Mouse (Mus musculus) cerebellum, postnatal 4 days (tissue): ENCODE data around the gene Nod1.
"Not testable (repeated sequence)": the region's sequence is repeated elsewhere in the genome, so short reads cannot be mapped to it uniquely, and the experiment has no call there.

ENCODE experiments used
- DNase-seq, 2 experiments: peaks; one replicate each; pipeline ENCODE4 v3.0.0; 2022; ENCODE audit warnings: low spot score in 2 of 2, mixed read lengths in 1 of 2

Gene Nod1

DNA sequence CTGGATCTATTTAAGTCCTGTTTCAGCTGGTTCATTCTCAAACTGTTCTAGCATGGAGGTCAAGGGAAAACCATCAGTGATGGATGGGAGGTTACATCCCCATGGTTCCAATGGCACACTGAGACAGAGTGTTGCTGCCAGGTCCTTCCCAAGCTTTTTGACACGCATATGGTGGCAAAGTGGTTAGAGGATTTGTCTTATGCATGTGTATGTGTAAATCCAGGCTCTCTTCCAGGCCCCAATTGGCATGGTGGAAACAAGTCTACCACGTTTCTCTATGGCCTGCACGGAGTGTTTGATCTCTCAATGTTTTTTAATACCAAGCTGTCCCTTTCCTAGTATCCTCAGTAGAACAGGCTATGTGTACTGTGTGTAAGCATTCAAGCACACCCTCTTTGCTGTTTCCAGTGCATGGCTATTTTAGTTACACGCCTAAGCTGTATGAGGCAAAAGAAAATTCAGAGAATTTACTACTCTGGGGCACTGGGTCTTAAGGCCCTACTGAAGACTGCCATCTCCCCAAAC, 11.2 kb upstream of the Nod1 start:
- DNase-seq, result no peak

DNA sequence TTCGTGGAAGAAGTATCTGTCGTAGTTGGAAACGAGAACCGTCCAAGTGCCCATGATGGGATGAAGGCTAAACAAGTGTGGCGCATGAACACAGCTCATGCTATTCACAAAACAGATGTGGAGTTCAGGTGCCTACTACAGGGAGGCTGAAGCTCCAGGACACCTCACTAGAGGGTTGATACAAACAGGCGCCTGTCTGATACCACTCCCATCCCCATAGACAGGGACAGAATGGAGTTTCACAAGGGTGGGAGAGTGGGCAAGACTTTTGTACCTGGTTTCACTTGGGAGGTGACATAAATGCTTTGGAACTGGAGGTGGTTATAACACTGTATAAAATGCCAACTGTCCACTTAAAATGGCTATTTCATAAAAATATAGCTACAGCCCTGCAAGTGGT, 7.0 kb upstream of the Nod1 start:
- DNase-seq, result no peak

DNA sequence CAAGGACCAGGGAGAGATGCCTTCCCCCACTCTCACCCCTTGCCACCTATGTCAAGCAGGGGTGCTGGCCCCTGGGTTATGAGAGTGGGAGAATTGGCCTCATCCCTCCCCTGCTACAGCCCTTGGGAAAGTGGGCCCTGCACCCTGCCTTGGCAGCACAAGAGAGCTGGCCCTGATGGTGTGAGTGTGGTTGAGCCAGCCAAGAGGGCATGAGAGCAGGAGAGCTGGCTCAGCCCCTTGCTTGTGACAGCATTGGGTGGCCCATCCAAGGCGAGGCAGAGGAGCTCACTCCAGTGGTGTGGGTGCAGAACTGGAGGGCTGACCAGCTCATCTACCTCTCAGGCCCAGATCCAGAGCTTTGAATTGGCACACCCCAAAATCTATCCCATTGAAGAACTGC, 3.2 kb upstream of the Nod1 start:
- no peak for DNase-seq

DNA sequence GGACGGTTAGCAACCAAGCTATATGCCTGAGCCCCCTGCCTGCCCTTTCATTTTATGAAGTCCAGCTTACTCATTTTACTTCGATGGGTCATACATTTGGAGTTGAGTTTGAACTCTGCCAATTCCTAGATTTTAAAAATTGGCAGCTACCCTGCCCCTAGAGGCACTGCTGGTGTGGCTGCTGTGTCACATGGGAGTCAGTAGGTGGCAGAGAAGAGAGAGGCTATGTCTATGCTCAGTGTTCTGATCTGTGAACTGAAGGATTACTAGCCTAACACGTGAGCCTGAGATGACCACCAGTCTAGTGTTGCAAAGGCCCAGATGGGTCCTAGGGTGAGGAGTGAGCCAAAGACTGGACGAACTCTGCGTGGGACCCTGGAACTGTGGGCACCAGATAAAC, 2.1 kb upstream of the Nod1 start:
- DNase-seq, result no peak

DNA sequence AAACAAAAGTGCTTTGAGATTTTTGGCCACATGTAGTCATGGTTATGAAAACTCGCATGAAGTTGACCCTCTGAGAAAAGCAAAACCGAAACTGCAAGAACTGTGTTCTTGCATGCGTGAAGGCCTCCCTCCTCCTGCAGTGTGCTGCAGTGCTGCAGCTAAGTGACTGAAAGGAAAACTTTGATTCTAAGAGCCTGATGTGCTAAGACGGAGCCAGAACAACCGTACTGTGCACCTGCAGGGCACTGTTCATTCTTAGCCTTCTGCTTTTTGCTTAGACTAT, 458 bp upstream of the Nod1 start:
- DNase-seq, result no peak

DNA sequence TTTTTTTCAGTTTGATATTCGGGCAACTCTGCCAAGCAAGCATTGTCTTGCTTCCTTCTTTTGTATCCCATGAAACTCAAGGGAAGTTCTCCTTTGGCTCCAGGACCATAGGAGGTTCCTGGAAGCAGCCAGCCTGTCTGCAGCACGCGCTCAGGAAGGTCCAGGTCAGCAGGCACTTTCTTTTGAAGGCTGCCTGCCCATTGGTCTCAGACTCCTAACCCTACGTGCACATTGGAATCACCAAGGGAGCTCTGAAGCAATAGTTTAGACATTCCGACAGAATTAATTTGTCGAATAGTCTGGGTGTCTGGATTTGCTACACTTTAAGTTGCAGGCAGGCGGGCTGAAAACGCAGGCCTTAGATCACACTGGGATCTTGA, 691 bp downstream of the Nod1 start:
- no peak for DNase-seq

DNA sequence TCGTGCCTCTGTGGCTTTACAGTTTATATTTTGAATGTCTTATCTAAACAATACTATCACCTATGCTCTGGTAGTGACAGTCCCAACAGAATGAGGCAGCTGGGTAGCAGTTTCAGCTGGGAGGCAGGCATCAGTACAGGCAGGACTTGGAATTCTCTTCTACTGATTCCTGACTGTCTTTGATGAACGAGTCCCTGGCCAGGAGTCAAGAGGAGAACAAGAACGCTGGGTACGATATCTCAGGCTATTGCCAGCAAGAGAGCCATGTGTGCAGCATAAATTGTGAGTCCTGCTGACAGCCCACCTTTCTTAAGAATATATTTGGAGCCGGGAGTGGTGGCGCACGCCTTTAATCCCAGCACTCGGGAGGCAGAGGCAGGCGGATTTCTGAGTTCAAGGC, 1.9 kb downstream of the Nod1 start:
- no peak for DNase-seq

DNA sequence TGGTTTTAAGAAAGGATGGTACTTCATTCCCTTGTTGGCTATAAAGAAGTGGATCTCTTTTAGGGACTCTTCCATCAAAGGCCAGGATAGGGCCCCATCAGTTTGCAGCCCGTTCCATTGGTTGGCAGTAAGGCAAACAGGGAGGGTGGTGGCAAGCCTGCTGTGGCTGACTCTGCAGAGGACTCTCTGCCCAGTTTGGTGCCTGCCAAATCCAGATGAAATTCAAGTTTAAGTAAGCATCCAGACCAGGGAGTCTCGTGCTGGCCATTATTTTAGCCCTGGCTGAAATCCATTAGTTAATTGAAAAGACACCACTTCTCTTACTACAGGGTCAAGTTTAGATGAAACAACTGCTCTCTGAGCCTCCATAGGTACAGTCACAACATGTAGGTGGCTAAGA, 2.6 kb downstream of the Nod1 start:
- no peak for DNase-seq

DNA sequence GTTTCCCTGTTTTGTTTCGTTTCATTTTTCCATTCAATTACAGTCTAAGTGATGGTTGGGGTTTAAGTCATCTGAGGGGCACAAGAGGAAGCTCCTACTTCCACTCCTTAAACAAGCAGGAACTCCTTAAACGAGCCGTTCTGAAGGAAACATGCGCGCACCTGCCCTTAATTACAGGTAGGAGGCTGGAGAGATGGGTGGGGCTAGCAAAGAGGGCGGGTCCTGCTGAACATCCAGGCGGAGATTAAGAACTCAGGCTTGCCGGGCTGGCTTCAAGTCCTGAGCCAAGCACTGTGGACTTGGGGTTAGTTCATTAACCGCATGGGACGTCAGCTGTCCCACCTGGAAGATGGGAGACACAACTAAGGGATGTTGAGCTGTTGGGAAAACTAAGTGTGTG, 4.8 kb downstream of the Nod1 start:
- no peak for DNase-seq

DNA sequence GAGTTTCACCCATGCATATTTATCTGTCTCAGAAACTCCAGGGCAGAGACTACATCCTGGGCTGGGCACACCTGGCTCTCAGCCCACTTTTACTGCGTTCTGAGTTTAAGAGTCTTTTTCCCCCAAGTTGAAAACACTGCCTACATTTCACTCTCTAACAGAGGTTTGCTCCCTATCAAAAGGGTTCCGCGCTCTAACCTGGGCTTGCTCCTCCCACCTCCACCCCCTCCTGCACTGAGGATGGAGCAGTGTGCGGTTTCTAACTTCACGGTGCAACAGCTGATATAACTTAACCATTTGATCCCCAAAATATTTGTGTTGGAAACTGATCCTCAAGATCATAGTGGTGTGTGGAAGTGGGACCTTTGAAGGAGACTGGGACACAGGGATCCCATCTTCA, 7.2 kb downstream of the Nod1 start:
- DNase-seq, result no peak

DNA sequence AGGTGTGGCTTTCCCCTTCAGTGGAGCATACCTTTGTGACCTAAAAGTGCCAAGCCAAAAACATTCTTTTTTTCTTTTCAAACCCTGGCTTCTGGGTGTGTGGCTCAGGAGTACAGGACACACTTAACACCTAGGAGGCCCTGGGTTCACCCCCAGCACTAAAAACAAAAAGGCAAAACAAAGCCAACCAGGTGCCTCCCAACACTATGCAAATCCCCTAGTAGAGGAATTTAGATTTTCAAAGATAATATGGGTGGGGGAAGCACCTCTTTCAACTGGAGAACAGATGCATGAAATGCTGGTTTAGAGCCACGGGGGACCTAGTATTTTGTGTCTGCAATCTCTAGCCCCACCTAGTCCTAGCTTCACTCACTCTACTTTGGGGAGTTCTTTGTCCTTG, 7.7 kb downstream of the Nod1 start:
- DNase-seq, result no peak

DNA sequence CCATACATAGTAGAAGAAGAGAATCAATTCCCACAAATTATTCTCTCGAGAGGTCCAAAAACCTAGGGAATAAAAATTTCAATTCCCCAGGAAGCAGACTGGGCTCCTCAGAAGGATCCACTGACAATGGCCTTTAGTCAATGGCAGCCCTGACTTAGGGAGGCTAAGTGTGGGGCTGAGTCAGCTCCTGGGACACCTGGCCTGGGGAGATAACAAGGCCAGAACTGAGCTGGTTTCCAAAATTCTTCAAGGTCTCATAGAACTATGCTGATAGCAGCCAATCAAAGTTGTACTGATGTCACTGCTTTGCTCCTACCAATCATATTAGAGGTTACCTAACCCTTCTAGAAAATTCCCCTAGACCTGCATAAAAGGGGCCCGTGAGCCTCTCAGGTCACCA, 8.8 kb downstream of the Nod1 start:
- DNase-seq, result no peak

DNA sequence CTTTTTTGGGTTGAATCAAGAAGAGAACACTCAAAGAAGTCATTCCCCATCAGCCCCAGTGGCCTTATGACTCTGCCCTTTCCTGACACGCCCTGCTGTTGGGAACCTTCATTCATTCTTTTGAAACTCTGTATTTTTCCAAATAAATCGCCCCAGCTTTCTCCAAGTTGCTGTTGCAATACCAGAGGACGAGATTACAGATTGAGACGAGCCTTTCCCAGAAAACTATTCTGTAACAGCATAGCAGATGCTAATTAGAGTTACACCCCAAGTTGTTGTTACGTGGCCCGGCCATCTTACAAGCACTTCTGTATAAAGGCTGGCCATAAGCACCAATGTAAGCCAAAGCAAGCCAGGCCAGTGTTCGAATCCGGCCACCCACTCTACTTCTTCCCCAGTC, 14.8 kb downstream of the Nod1 start:
- no peak for DNase-seq

DNA sequence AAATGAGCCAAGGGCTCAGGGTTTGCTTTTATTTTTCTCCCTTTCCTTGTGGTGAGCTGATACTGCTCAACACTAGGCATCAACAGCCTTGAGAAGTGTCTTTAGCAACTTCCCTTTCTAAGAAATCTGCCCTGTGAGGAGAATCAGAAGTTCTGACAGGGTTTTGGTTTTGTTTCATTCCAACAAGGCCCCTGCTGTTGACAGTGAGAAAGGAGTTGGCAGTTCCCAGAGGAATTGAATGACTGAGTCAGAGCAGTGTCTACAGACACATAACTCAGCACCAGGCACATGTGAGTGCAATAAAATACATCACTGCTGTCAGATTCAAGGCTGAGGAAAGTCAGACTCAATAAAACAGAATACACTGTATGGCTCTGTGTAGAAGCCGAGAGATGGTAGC, 16.0 kb downstream of the Nod1 start:
- DNase-seq, result no peak

DNA sequence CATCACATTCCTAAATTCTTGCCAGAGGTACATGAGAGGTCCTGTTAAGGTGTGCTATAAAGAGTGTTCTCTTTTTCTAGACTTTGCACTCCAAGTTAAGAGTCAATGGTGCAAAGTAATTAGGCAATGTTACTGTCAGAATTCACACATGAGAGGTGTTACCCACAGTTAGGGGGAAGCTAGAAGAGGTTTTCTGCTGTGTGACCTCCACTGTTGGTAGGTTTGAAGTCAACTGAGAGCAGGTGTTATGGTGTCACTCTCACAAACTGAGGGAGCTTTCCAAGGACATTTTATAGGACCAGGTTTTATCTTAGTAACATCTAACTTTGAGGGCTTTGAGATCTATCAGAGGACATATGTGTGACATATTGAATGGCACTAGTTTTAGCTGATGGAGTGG, 16.5 kb downstream of the Nod1 start:
- DNase-seq, result no peak

DNA sequence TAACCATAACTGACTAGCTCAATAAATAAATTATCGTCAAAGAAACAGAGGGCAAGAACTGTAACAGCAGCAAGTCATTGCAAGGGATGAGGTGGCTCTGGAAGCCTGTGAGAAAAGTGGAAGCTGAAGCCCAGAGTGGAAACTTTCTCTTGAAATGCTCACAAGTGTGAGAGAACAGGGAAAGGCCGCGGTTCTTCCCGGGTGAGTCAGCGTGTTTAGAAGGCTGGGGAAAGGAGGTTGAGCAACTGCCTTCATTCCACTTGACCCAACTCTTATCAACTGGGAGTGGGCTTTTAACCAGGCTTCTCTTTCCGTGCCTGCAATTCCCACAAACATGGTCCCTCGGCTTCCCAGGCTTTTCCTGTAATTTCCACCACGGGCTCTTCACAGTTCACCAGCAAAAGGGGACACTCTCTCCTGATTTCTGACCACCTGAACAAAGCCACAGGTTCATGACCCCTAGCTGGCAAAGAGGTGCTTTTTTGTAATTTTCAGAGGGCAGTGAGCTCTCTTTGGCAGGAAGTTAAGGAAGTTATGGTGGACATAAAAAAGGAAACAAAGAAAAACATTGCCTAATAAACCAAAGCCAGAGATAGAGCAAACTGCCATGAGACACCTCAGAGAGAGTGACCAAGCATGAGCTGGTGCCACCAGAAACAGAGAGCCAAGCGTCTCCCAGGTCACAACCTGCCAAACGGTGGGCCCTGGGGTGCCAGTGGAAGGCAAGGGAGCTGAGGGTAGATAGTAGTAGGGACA, 17.6 kb downstream of the Nod1 start:
- no peak for DNase-seq

DNA sequence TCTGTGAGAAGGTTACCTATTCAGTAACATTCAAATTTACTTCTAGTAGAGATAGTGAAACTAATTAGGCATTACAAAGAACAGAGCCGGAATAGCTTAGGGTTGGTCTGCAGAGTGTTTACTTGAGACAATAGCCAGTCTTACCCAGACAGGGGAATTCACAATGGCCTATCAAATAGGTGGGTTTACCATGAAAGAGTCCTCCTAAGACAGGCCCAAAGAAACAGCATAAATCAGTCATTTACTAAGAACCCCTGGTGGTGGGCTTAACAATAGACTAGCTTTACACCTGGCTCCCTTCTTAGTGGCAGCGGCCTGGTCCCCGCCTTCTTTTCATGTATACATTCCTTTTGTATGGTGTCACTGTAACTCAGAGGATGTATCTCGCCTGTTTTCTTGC, 19.0 kb downstream of the Nod1 start:
- DNase-seq, result not testable (repeated sequence)

DNA sequence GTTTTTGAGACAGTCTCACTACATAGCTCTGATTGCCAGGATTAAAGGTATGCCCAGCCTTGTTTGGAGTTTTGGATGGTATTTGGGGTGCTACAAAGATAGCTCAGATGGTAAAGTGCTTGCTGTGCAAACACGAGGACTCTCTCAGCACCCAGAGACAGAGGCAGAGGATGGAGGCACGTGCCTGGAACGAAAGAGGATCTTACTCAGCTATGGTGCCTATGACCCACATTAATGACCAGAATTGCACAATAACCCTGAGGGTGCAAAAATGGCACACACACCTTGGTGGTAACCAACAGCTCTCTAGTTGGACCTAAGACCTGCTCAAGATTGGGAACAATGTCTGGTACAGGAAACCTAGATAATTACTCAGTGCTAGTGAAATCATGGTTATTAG, 19.9 kb downstream of the Nod1 start:
- no peak for DNase-seq

DNA sequence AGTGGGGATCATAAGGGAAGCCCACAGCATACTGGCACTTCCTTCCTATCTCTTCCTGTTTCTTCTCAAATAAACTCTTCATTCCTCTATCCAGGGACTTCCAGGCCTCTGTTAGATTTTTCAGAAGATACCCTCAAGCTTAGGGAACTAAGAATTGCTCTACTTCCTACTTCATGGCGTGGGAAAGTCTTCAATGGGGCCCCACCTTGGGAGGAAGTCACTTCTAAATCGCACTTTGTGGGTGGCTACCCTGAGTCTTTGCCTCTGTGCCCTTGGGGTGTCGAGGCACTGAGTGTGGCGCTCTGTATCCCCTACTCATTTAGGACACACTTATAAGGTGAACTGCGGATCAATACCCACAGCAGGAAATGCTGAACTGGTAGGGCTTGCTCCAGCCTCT, 23.7 kb downstream of the Nod1 start:
- no peak for DNase-seq

DNA sequence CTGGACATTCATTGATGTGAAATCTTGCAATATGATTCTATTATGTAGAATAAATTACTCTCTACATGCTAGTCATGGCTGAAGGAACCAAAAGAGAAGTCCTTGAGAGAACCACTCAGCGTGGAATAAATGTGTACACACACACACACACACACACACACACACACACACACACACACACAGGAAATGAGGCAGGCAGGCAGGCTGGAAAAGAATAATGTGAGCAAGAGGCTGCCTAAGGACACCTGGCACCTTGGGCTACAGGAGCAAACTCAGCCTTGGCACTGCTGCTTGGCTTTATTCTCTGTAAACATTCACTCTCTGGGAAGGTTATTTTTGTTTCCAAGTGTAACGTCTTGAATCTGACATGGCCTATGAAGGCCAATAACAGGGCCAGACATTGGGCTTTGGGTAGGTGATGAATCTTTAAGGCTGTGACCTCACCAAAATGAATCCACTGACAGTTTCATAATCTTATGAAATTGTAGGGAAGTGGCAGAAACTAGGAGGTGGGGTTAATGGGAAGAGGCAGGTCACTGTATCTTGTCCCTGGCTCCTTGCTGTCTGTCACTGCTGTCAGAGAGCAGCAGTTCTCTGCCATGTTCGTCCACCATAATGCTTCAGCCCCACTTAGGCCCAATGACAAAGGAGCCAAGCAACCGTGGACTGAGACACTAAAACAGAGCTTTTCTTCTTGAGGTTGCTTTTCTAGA, 26.0 kb downstream of the Nod1 start:
- no peak for DNase-seq

DNA sequence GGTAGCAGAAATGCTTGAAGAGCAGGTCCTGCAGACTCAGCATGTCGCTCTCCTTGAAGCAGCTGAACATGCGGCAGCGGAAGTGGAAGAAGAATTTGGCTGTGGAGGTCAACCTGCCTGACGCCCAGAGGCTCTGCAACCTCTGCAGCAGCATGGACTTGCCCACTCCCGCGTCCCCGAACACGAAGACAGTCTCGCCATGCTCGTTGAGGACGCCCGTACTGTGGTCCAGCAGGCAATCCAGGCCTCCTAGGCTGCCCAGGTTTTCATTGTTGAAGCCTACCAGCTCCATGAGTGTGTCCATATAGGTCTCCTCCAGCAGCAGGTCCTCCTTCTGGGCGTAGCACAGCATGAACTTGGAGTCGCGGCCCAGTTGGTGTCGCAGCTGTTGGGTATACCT, 27.9 kb downstream of the Nod1 start:
- DNase-seq, result no peak

DNA sequence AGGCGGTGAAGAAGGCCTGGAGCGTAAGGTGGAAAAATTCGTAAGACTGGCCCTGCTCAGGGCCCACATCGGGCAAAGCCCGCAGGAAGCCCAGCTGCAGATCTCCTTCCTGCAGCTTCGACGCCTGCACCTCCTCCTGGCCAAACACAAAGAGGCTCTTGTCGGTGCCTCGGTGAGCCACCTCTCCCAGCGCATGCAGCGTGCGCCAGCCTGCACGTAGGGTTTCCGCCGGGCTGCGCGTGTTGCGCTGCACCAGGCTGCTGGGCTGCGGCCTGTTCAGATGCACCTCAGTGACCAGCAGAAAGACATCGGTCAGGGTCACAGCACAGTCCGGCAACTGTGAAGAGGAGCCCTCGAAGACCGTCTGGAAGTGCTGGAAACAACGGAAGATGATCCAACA, 28.7 kb downstream of the Nod1 start:
- no peak for DNase-seq

DNA sequence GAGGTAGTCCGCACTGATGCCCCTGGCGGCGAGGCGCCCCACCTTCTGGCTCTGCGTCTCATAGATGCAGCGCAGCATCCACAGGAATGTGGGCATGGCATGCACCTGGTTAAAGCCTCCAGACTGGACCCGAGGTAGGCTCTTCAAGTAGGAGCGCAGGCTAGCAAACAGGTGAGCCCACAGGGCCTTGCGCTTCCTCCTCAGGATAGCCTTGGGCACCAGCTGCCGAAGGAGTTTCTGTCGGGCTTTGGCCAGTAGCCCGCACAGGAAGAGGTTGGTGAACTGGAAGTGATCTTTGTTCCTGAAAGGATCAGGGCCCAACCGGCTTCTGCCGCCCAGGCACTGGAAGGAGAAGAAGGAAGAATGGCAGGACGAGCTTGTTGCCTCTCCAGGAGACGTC, 29.1 kb downstream of the Nod1 start:
- no peak for DNase-seq

DNA sequence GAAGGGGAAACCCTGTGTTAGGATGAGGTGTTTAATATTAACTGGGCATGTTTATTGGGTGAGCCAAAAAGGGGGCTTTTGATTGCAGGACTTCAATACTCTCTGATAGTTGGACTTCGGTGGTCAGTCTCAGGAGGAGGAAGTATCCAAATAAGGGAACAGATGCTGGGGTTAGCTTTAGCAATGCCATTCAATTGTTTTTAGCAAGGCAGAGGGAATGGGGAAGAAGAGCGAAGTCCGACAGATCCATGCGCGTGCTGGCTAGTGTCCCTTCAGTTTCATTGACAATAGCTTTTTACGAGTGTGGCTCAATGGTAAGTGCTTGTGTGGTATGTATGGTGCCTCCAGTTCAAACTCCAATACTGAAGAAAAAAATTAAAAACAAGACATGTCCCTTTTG, 31.3 kb downstream of the Nod1 start:
- DNase-seq, result no peak
